Mouse (Mus musculus): ENCODE data around the gene Uqcc3. TPM values are rescaled to one million over a fixed set of nuclear protein-coding genes. Genes with fewer than 3 reads are reported as not detected.

Gene Uqcc3
- polyA plus RNA-seq, 1 experiment from 2014 or later: 63.9 TPM

GRCm38 (mm10) chr19:8888511-8889385 is 8.0 kb upstream of the Uqcc3 start, which contains the start of the genes 1810009A15Rik and Gm49416:
1810009A15Rik (plus strand) TSS chr19:8888853.
Gm49416 (plus strand) TSS chr19:8888926.
- WGBS: under 1% methylated on average over 58 of the region's 58 CpGs
- no peaks in the 10 kb centered on the region for H3K9me3 ChIP-seq (ENCODE audit: control insufficient read depth, low read depth, low read length)
- H3K27me3 ChIP-seq (ENCODE audit: control insufficient read depth, insufficient read depth, low read length): no peaks in the 10 kb centered on the region
- ATAC-seq (ENCODE audit: insufficient number of reproducible peaks, insufficient read depth, low FRiP score, low read depth): peak; percentile 95
- peak within 1 kb of the TSS; percentile 76 for H3K4me2 ChIP-seq (replicated peaks; ENCODE audit: low read depth, low read length)
- peaks cover 12% of the 10 kb centered on the region; the same call in 1 of the 2 replicates for H3K4me1 ChIP-seq (ENCODE audit: control insufficient read depth, insufficient read depth, low read length)
- peak within 1 kb of the TSS; percentile 59 for H3K4me3 ChIP-seq (ENCODE audit: low read depth, low read length)
- peak within 1 kb of the TSS; percentile 89 for H3K27ac ChIP-seq (ENCODE audit: low read length)
- H3K9ac ChIP-seq (replicated peaks; ENCODE audit: low read depth, low read length): peak within 1 kb of the TSS; percentile 59
- H3K36me3 ChIP-seq (ENCODE audit: control insufficient read depth, insufficient read depth, low read length): peaks cover 9% of the 10 kb centered on the region

- H3K27ac ChIP-seq (ENCODE audit: low read length): peak overlapping the region; percentile 85
- H3K4me1 ChIP-seq (ENCODE audit: control insufficient read depth, insufficient read depth, low read length): 0 out of 2 replicates have a peak, but pooled peaks cover 10% of the 10 kb centered on the region
- H3K9ac ChIP-seq (replicated peaks; ENCODE audit: low read depth, low read length): peak overlapping the region; percentile 59
- 13% methylated on average over 19 of the region's 19 CpGs for WGBS
- peaks cover 9% of the 10 kb centered on the region for H3K36me3 ChIP-seq (ENCODE audit: control insufficient read depth, insufficient read depth, low read length)
- H3K4me2 ChIP-seq (replicated peaks; ENCODE audit: low read depth, low read length): peak overlapping the region; percentile 64
- no peaks in the 10 kb centered on the region for H3K27me3 ChIP-seq (ENCODE audit: control insufficient read depth, insufficient read depth, low read length)
- peak overlapping the region; percentile 59 for H3K4me3 ChIP-seq (ENCODE audit: low read depth, low read length)
- ATAC-seq (ENCODE audit: insufficient number of reproducible peaks, insufficient read depth, low FRiP score, low read depth): no peak
- H3K9me3 ChIP-seq (ENCODE audit: control insufficient read depth, low read depth, low read length): no peaks in the 10 kb centered on the region
These were observed 7.1 kb upstream of the Uqcc3 start for GRCm38 (mm10) chr19:8887585-8888463.

GRCm38 (mm10) chr19:8886916-8887584 is 6.3 kb upstream of the Uqcc3 start:
- 55% methylated on average over 1 of the region's 1 CpGs for WGBS
- ATAC-seq (ENCODE audit: insufficient number of reproducible peaks, insufficient read depth, low FRiP score, low read depth): no peak
- Histone ChIP-seq H3K4me2 (replicated peaks; ENCODE audit: low read depth, low read length) (peak overlapping the region; percentile 64), H3K36me3 (ENCODE audit: control insufficient read depth, insufficient read depth, low read length) (peaks cover 9% of the 10 kb centered on the region), H3K4me3 (ENCODE audit: low read depth, low read length) (peak overlapping the region; percentile 59), H3K9me3 (ENCODE audit: control insufficient read depth, low read depth, low read length) (no peaks in the 10 kb centered on the region), H3K27me3 (ENCODE audit: control insufficient read depth, insufficient read depth, low read length) (no peaks in the 10 kb centered on the region), H3K9ac (replicated peaks; ENCODE audit: low read depth, low read length) (no peak overlapping the region), H3K4me1 (ENCODE audit: control insufficient read depth, insufficient read depth, low read length) (0 out of 2 replicates have a peak, but pooled peaks cover 10% of the 10 kb centered on the region), H3K27ac (ENCODE audit: low read length) (peak overlapping the region; percentile 85; the same call in 1 of the 2 replicates)

- no peak within 1 kb of the TSS for H3K4me2 ChIP-seq (replicated peaks; ENCODE audit: low read depth, low read length)
- no peak within 1 kb of the TSS for H3K4me3 ChIP-seq (ENCODE audit: low read depth, low read length)
- ATAC-seq (ENCODE audit: insufficient number of reproducible peaks, insufficient read depth, low FRiP score, low read depth): no peak
- no peaks in the 10 kb centered on the region for H3K27me3 ChIP-seq (ENCODE audit: control insufficient read depth, insufficient read depth, low read length)
- H3K36me3 ChIP-seq (ENCODE audit: control insufficient read depth, insufficient read depth, low read length): no peaks in the 10 kb centered on the region; the same call in 1 of the 2 replicates
- H3K9ac ChIP-seq (replicated peaks; ENCODE audit: low read depth, low read length): no peak within 1 kb of the TSS
- H3K9me3 ChIP-seq (ENCODE audit: control insufficient read depth, low read depth, low read length): no peaks in the 10 kb centered on the region
- 0 out of 2 replicates have a peak, but pooled peaks cover 4% of the 10 kb centered on the region for H3K4me1 ChIP-seq (ENCODE audit: control insufficient read depth, insufficient read depth, low read length)
- H3K27ac ChIP-seq (ENCODE audit: low read length): no peak within 1 kb of the TSS
- WGBS: 78% methylated on average over 3 of the region's 3 CpGs
These were observed 2.9 kb upstream of the Uqcc3 start, which contains the start of the genes Lbhd1 and Gm49403 for GRCm38 (mm10) chr19:8883616-8884015. Lbhd1 (plus strand) TSS chr19:8883732. Gm49403 (plus strand) TSS chr19:8883930.

- ATAC-seq (ENCODE audit: insufficient number of reproducible peaks, insufficient read depth, low FRiP score, low read depth): no peak
- Histone ChIP-seq H3K9me3 (ENCODE audit: control insufficient read depth, low read depth, low read length) (no peaks in the 10 kb centered on the region), H3K36me3 (ENCODE audit: control insufficient read depth, insufficient read depth, low read length) (peaks cover 9% of the 10 kb centered on the region), H3K9ac (replicated peaks; ENCODE audit: low read depth, low read length) (peak overlapping the region; percentile 83; the same call in 1 of the 2 replicates), H3K4me2 (replicated peaks; ENCODE audit: low read depth, low read length) (peak overlapping the region; percentile 84), H3K27me3 (ENCODE audit: control insufficient read depth, insufficient read depth, low read length) (no peaks in the 10 kb centered on the region), H3K27ac (ENCODE audit: low read length) (no peak overlapping the region), H3K4me1 (ENCODE audit: control insufficient read depth, insufficient read depth, low read length) (no peaks in the 10 kb centered on the region), H3K4me3 (ENCODE audit: low read depth, low read length) (peak overlapping the region; percentile 85)
- 14% methylated on average over 3 of the region's 3 CpGs for WGBS
These were observed 290 bp upstream of the Uqcc3 start for GRCm38 (mm10) chr19:8881034-8881392.

GRCm38 (mm10) chr19:8875031-8875430 is 5.7 kb downstream of the Uqcc3 start:
- H3K4me2 ChIP-seq (replicated peaks; ENCODE audit: low read depth, low read length): no peak overlapping the region
- H3K4me1 ChIP-seq (ENCODE audit: control insufficient read depth, insufficient read depth, low read length): peaks cover 7% of the 10 kb centered on the region
- H3K9ac ChIP-seq (replicated peaks; ENCODE audit: low read depth, low read length): no peak overlapping the region
- H3K4me3 ChIP-seq (ENCODE audit: low read depth, low read length): no peak overlapping the region
- WGBS: 95% methylated on average over 7 of the region's 7 CpGs
- peaks cover 36% of the 10 kb centered on the region for H3K36me3 ChIP-seq (ENCODE audit: control insufficient read depth, insufficient read depth, low read length)
- H3K27me3 ChIP-seq (ENCODE audit: control insufficient read depth, insufficient read depth, low read length): no peaks in the 10 kb centered on the region
- H3K9me3 ChIP-seq (ENCODE audit: control insufficient read depth, low read depth, low read length): no peaks in the 10 kb centered on the region
- no peak for ATAC-seq (ENCODE audit: insufficient number of reproducible peaks, insufficient read depth, low FRiP score, low read depth)
- no peak overlapping the region for H3K27ac ChIP-seq (ENCODE audit: low read length)

GRCm38 (mm10) chr19:8872266-8872840 is 8.4 kb downstream of the Uqcc3 start:
- peaks cover 31% of the 10 kb centered on the region for H3K36me3 ChIP-seq (ENCODE audit: control insufficient read depth, insufficient read depth, low read length)
- peak overlapping the region; percentile 77; the same call in 1 of the 2 replicates for H3K27ac ChIP-seq (ENCODE audit: low read length)
- peak overlapping the region; percentile 64 for H3K4me3 ChIP-seq (ENCODE audit: low read depth, low read length)
- H3K4me1 ChIP-seq (ENCODE audit: control insufficient read depth, insufficient read depth, low read length): peaks cover 7% of the 10 kb centered on the region
- peak overlapping the region; percentile 77 for H3K4me2 ChIP-seq (replicated peaks; ENCODE audit: low read depth, low read length)
- H3K9me3 ChIP-seq (ENCODE audit: control insufficient read depth, low read depth, low read length): no peaks in the 10 kb centered on the region
- 58% methylated on average over 10 of the region's 10 CpGs for WGBS
- no peaks in the 10 kb centered on the region for H3K27me3 ChIP-seq (ENCODE audit: control insufficient read depth, insufficient read depth, low read length)
- H3K9ac ChIP-seq (replicated peaks; ENCODE audit: low read depth, low read length): peak overlapping the region; percentile 97
- ATAC-seq (ENCODE audit: insufficient number of reproducible peaks, insufficient read depth, low FRiP score, low read depth): no peak
